In genomic region chr7:141465388-141466044, GRCm38 (mm10) we compare ENCODE assay signal across 10 mouse cellular contexts. TPM values are rescaled to one million over a fixed set of nuclear protein-coding genes. Genes with fewer than 3 reads are reported as not detected.
DNase-seq lines count a peak whose midpoint lies in the region; ATAC-seq and TF ChIP-seq lines count a peak whose summit lies in the region.
"Had no signal": no experiment of that assay in that cellular context is flagged by ENCODE, and none has a peak within 500 bp of the region (broad histone marks: within the 10 kb centered on the region; RNA-seq: fewer than 3 reads in every experiment).

No protein-coding gene starts in this region.

- ATAC-seq in kidney, postnatal 0 days (replicated peaks; ENCODE audit: low FRiP score, low read depth), result no peak
- no peak for ATAC-seq in heart, embryonic 13.5 days (ENCODE audit: extremely low read depth, insufficient number of reproducible peaks, low FRiP score, low TSS enrichment)

- no peak overlapping the region for H3K9ac ChIP-seq in kidney, postnatal 0 days (ENCODE audit: low read depth, low read length)
- H3K9ac ChIP-seq in heart, embryonic 13.5 days, result peak overlapping the region; percentile 50; the same call in 1 of the 2 replicates

- no peak overlapping the region for H3K27ac ChIP-seq in kidney, postnatal 0 days
- peak overlapping the region; percentile 59 for H3K27ac ChIP-seq in heart, embryonic 13.5 days (replicated peaks)

- DNase-seq in adrenal gland, adult (ENCODE audit: inconsistent age in 2 of 2, low spot score in 1 of 2), result peak; percentile 43 to 52
- no peak for DNase-seq in adrenal gland, postnatal 4 days (ENCODE audit: low spot score in 2 of 2)
- no peak for DNase-seq in kidney, postnatal 0 days (ENCODE audit: low spot score)
- no peak for DNase-seq in kidney, adult 11 months
- no peak for DNase-seq in urinary bladder, postnatal 10 days (ENCODE audit: low spot score)
- no peak for DNase-seq in retina, postnatal 1 day
- DNase-seq: left cerebral cortex, postnatal 4 days; right cerebral cortex, adult 18-20 months had no signal

- H3K27me3 ChIP-seq in kidney, postnatal 0 days (ENCODE audit: insufficient read depth, low read length), result no peaks in the 10 kb centered on the region
- H3K27me3 ChIP-seq in heart, embryonic 13.5 days (replicated peaks), result peaks cover 56% of the 10 kb centered on the region
- H3K27me3 ChIP-seq in myocyte (ENCODE audit: control insufficient read depth, insufficient read depth, insufficient read length), result no peaks in the 10 kb centered on the region

- 52% methylated on average over 8 of the region's 10 CpGs for WGBS in kidney, postnatal 0 days
- WGBS in heart, embryonic 13.5 days, result 35% methylated on average over 9 of the region's 10 CpGs

- TF ChIP-seq POLR2A in myocyte (IDR thresholded peaks at IDR 0.05; ENCODE audit: insufficient read length, low read depth), result no peak

- peaks cover 16% of the 10 kb centered on the region for H3K79me2 ChIP-seq in myocyte (ENCODE audit: control insufficient read depth, insufficient read depth)

- peaks cover 10% of the 10 kb centered on the region for H3K36me3 ChIP-seq in kidney, postnatal 0 days (ENCODE audit: insufficient read depth, low read length)
- H3K36me3 ChIP-seq in heart, embryonic 13.5 days, result peaks cover 14% of the 10 kb centered on the region
- peaks cover under 1% of the 10 kb centered on the region for H3K36me3 ChIP-seq in myocyte (ENCODE audit: control insufficient read depth, insufficient read depth)

- TF ChIP-seq CTCF in kidney, postnatal 0 days (IDR thresholded peaks at IDR 0.05; ENCODE audit: low read depth), result no peak

- peaks cover 63% of the 10 kb centered on the region for H3K4me1 ChIP-seq in kidney, postnatal 0 days (replicated peaks; ENCODE audit: insufficient read depth, low read length)
- H3K4me1 ChIP-seq in heart, embryonic 13.5 days, result peaks cover 83% of the 10 kb centered on the region

- H3ac ChIP-seq in myocyte (ENCODE audit: control insufficient read depth, insufficient read length), result no peak overlapping the region

- peak overlapping the region; percentile 50; the same call in 1 of the 2 replicates for H3K4me2 ChIP-seq in kidney, postnatal 0 days (ENCODE audit: low read length)
- peak overlapping the region; percentile 61 for H3K4me2 ChIP-seq in heart, embryonic 13.5 days
- H3K4me2 ChIP-seq in myocyte (ENCODE audit: low read depth), result peak overlapping the region; percentile 96

- 0 out of 2 replicates have a peak overlapping the region, but pooled peaks have one; percentile 12 for H3K4me3 ChIP-seq in kidney, postnatal 0 days (replicated peaks; ENCODE audit: low read depth, low read length)
- peak overlapping the region; percentile 35; the same call in 1 of the 2 replicates for H3K4me3 ChIP-seq in heart, embryonic 13.5 days
- peak overlapping the region; percentile 84 for H3K4me3 ChIP-seq in myocyte

- no peaks in the 10 kb centered on the region for H3K9me3 ChIP-seq in kidney, postnatal 0 days (replicated peaks; ENCODE audit: low read length)
- no peaks in the 10 kb centered on the region for H3K9me3 ChIP-seq in heart, embryonic 13.5 days

TF ChIP-seq in myocyte, 11 proteins besides CTCF, POLR2A, EP300 and RAD21:
- peak; percentile 23 for TF ChIP-seq TCF3 (IDR thresholded peaks at IDR 0.05; ENCODE audit: insufficient read length, low read depth)
- TF ChIP-seq MYOD1 (IDR thresholded peaks at IDR 0.05; ENCODE audit: control insufficient read depth in 1 of 3, insufficient read length in 2 of 3, low read depth in 2 of 3), result peak in 2 of 3 experiments; percentile 47 to 59
- TF ChIP-seq MAX (IDR thresholded peaks at IDR 0.05; ENCODE audit: low read depth), result no peak

RNA-seq across cellular contexts. Expression of gene Cd151, which starts 1.7 kb away (rescaled TPM):
- 100 to 1,000 TPM; 209 to 215 TPM for total RNA-seq in adrenal gland, postnatal 4 days (2021)
- 36.1 and 37.2 TPM in 2 replicates for polyA plus RNA-seq in kidney, postnatal 0 days (2015; fragmentation: Nextera tagmentation; extraction: Ambion mirVana)
- 28.5 and 31.4 TPM in 2 replicates for polyA plus RNA-seq in heart, embryonic 13.5 days (2015; fragmentation: Nextera tagmentation; extraction: Ambion mirVana)
- 267 TPM for polyA plus RNA-seq in myocyte (2012; fragmentation: generic; extraction: Trizol)

RNA-seq across cellular contexts. Expression of gene Cracr2b, which starts 4.6 kb away (rescaled TPM):
- total RNA-seq in adrenal gland, postnatal 4 days (2021), result 10 to 100 TPM; 13.1 to 14.2 TPM
- polyA plus RNA-seq in kidney, postnatal 0 days (2015; fragmentation: Nextera tagmentation; extraction: Ambion mirVana), result 16.1 and 20.5 TPM in 2 replicates
- polyA plus RNA-seq in heart, embryonic 13.5 days (2015; fragmentation: Nextera tagmentation; extraction: Ambion mirVana), result 20.2 and 23.0 TPM in 2 replicates
- 2.4 TPM for polyA plus RNA-seq in myocyte (2012; fragmentation: generic; extraction: Trizol)

RNA-seq across cellular contexts. Expression of gene Polr2l, which starts 9.4 kb away (rescaled TPM):
- 10 to 100 TPM; 57.7 to 61.2 TPM for total RNA-seq in adrenal gland, postnatal 4 days (2021)
- 68.5 and 72.2 TPM in 2 replicates for polyA plus RNA-seq in kidney, postnatal 0 days (2015; fragmentation: Nextera tagmentation; extraction: Ambion mirVana)
- 67.3 and 76.3 TPM in 2 replicates for polyA plus RNA-seq in heart, embryonic 13.5 days (2015; fragmentation: Nextera tagmentation; extraction: Ambion mirVana)
- 95.1 TPM for polyA plus RNA-seq in myocyte (2012; fragmentation: generic; extraction: Trizol)

RNA-seq across cellular contexts. Expression of gene Tspan4, which starts 9.5 kb away (rescaled TPM):
- 10 to 100 TPM; 77.9 to 79.6 TPM for total RNA-seq in adrenal gland, postnatal 4 days (2021)
- 109 and 115 TPM in 2 replicates for polyA plus RNA-seq in kidney, postnatal 0 days (2015; fragmentation: Nextera tagmentation; extraction: Ambion mirVana)
- polyA plus RNA-seq in heart, embryonic 13.5 days (2015; fragmentation: Nextera tagmentation; extraction: Ambion mirVana), result 64.5 and 68.8 TPM in 2 replicates
- polyA plus RNA-seq in myocyte (2012; fragmentation: generic; extraction: Trizol), result 95.5 TPM

RNA-seq across cellular contexts. Expression of gene Pnpla2, which starts 10.5 kb away (rescaled TPM):
- 100 to 1,000 TPM; 173 to 205 TPM for total RNA-seq in adrenal gland, postnatal 4 days (2021)
- polyA plus RNA-seq in kidney, postnatal 0 days (2015; fragmentation: Nextera tagmentation; extraction: Ambion mirVana), result 68.0 and 72.9 TPM in 2 replicates
- polyA plus RNA-seq in heart, embryonic 13.5 days (2015; fragmentation: Nextera tagmentation; extraction: Ambion mirVana), result 42.6 and 45.7 TPM in 2 replicates
- 50.5 TPM for polyA plus RNA-seq in myocyte (2012; fragmentation: generic; extraction: Trizol)

Comparison
In these comparisons a context has a peak if more than half of its experiments do, and no peak if none do; other contexts are left out.
1. DNase-seq: peak in adrenal gland, adult (2 of 2); none in adrenal gland, postnatal 4 days (0 of 2), kidney, postnatal 0 days (single experiment), kidney, adult 11 months (single experiment), urinary bladder, postnatal 10 days (single experiment) and retina, postnatal 1 day (single experiment).
2. H3K4me3 ChIP-seq: peak in every context shown above with its lines; median percentile 84 in myocyte; 35 in heart, embryonic 13.5 days; 12 in kidney, postnatal 0 days.
3. Peak in every context shown above with its lines, with median percentiles within 50 percentile points of each other: H3K4me2 ChIP-seq.